ENCODE assay signal across 16 mouse cellular contexts in genomic region chr12:89830350-89830749, GRCm38 (mm10).
"Had no signal": no experiment of that assay in that cellular context is flagged by ENCODE, and none has a peak within 500 bp of the region (broad histone marks: within the 10 kb centered on the region; RNA-seq: fewer than 3 reads in every experiment).

No protein-coding gene starts in this region.

- H3K36me3 ChIP-seq: liver, embryonic 12.5 days; lung, embryonic 15.5 days; midbrain, embryonic 10.5 days; neural tube, embryonic 12.5 days; stomach, embryonic 15.5 days had no signal

- H3K4me2 ChIP-seq: liver, embryonic 12.5 days; lung, embryonic 15.5 days; neural tube, embryonic 12.5 days; stomach, embryonic 15.5 days had no signal

- H3K9me3 ChIP-seq: liver, embryonic 12.5 days; lung, embryonic 15.5 days; midbrain, embryonic 10.5 days; neural tube, embryonic 12.5 days; stomach, embryonic 15.5 days had no signal

- H3K27ac ChIP-seq: liver, embryonic 12.5 days; liver, embryonic 14.5 days; lung, embryonic 15.5 days; midbrain, embryonic 10.5 days; neural tube, embryonic 12.5 days; stomach, embryonic 15.5 days; stomach, postnatal 0 days had no signal

- H3K4me1 ChIP-seq: liver, embryonic 12.5 days; lung, embryonic 15.5 days; midbrain, embryonic 10.5 days; neural tube, embryonic 12.5 days; stomach, embryonic 15.5 days had no signal

- H3K4me3 ChIP-seq: liver, embryonic 12.5 days; lung, embryonic 15.5 days; midbrain, embryonic 10.5 days; neural tube, embryonic 12.5 days; stomach, embryonic 15.5 days had no signal

- ATAC-seq: liver, embryonic 12.5 days; midbrain, embryonic 16.5 days had no signal

- H3K9ac ChIP-seq: liver, embryonic 12.5 days; liver, embryonic 14.5 days; lung, embryonic 15.5 days; neural tube, embryonic 12.5 days; stomach, embryonic 15.5 days had no signal

- DNase-seq: lung, adult 18-20 months; lung, postnatal 14 days; lung, postnatal 4 days; midbrain, embryonic 14.5 days; right cerebral cortex, postnatal 14 days; thymus, adult 2 months; thymus, postnatal 25 days; thymus, postnatal 4 days had no signal

- H3K27me3 ChIP-seq: liver, embryonic 12.5 days; lung, embryonic 15.5 days; neural tube, embryonic 12.5 days; stomach, embryonic 15.5 days had no signal
